Mouse (Mus musculus): ENCODE measurements around the gene Fgfr4. TPM values are rescaled to one million over a fixed set of nuclear protein-coding genes. Genes with fewer than 3 reads are reported as not detected.

The Fgfr4 gene
- total RNA-seq, 1 experiment = 1.8 TPM

- Histone ChIP-seq H3K27ac (ENCODE audit: insufficient read depth, low read depth, low read length, poor library complexity, severe bottlenecking) (no peak overlapping the region), H3K4me3 (ENCODE audit: insufficient read depth in 1 of 2, low read depth in 1 of 2, low read length in 2 of 2, poor library complexity in 1 of 2, severe bottlenecking in 1 of 2) (peak overlapping the region; percentile 1 to 9; a peak in 1 of 4 replicates), H3K9ac (ENCODE audit: insufficient read depth, low read depth, low read length, poor library complexity, severe bottlenecking) (peak overlapping the region; percentile 13; the same call in 1 of the 2 replicates), H3K4me1 (ENCODE audit: control insufficient read depth in 2 of 2, insufficient read depth in 2 of 2, low read length in 2 of 2, poor library complexity in 1 of 2) (peaks cover 0 to 22% of the 10 kb centered on the region in 2 experiments; a peak in 1 of 4 replicates), H3K9me3 (ENCODE audit: control insufficient read depth, insufficient read depth, low read depth, low read length) (no peaks in the 10 kb centered on the region), H3K36me3 (ENCODE audit: control insufficient read depth, insufficient read depth, low read length, poor library complexity, severe bottlenecking) (no peaks in the 10 kb centered on the region)
- in situ Hi-C loops (cut with MboI; ENCODE audit: low sequenced_read_pairs in 2 of 2, unreplicated experiment in 2 of 2) = no loop called here
- no peak for DNase-seq (ENCODE audit: low read depth, low spot score)
- TF ChIP-seq MAFK (IDR thresholded peaks at IDR 0.05; ENCODE audit: insufficient read depth, low read depth, low read length) (no peak), ZNF384 (IDR thresholded peaks at IDR 0.05; ENCODE audit: low read depth, low read length) (no peak), HCFC1 (IDR thresholded peaks at IDR 0.05; ENCODE audit: borderline replicate concordance, insufficient read depth, low read length) (no peak), CHD2 (IDR thresholded peaks at IDR 0.05; ENCODE audit: low read depth, low read length) (no peak), ZC3H11A (IDR thresholded peaks at IDR 0.05; ENCODE audit: borderline replicate concordance, low read depth, low read length) (no peak)
These were observed 13.4 kb downstream of the Fgfr4 start for GRCm38 (mm10) chr13:55165831-55166339.

GRCm38 (mm10) chr13:55166806-55167725, 14.6 kb downstream of the Fgfr4 start:
- TF ChIP-seq ZC3H11A (IDR thresholded peaks at IDR 0.05; ENCODE audit: borderline replicate concordance, low read depth, low read length) (no peak), HCFC1 (IDR thresholded peaks at IDR 0.05; ENCODE audit: borderline replicate concordance, insufficient read depth, low read length) (no peak), ZNF384 (IDR thresholded peaks at IDR 0.05; ENCODE audit: low read depth, low read length) (no peak), MAFK (IDR thresholded peaks at IDR 0.05; ENCODE audit: insufficient read depth, low read depth, low read length) (no peak), CHD2 (IDR thresholded peaks at IDR 0.05; ENCODE audit: low read depth, low read length) (no peak)
- no peaks in the 10 kb centered on the region for H3K36me3 ChIP-seq (ENCODE audit: control insufficient read depth, insufficient read depth, low read length, poor library complexity, severe bottlenecking)
- peaks cover 0 to 15% of the 10 kb centered on the region in 2 experiments; a peak in 1 of 4 replicates for H3K4me1 ChIP-seq (ENCODE audit: control insufficient read depth in 2 of 2, insufficient read depth in 2 of 2, low read length in 2 of 2, poor library complexity in 1 of 2)
- peak; percentile 70 for DNase-seq (ENCODE audit: low read depth, low spot score)
- peak overlapping the region; percentile 40; the same call in 1 of the 2 replicates for H3K27ac ChIP-seq (ENCODE audit: insufficient read depth, low read depth, low read length, poor library complexity, severe bottlenecking)
- H3K9ac ChIP-seq (ENCODE audit: insufficient read depth, low read depth, low read length, poor library complexity, severe bottlenecking) = peak overlapping the region; percentile 60
- H3K9me3 ChIP-seq (ENCODE audit: control insufficient read depth, insufficient read depth, low read depth, low read length) = no peaks in the 10 kb centered on the region
- in situ Hi-C loops (cut with MboI; ENCODE audit: low sequenced_read_pairs in 2 of 2, unreplicated experiment in 2 of 2) = no loop called here
- peak overlapping the region; percentile 43 to 50; a peak in 3 of 4 replicates for H3K4me3 ChIP-seq (ENCODE audit: insufficient read depth in 1 of 2, low read depth in 1 of 2, low read length in 2 of 2, poor library complexity in 1 of 2, severe bottlenecking in 1 of 2)

- Histone ChIP-seq H3K9ac (ENCODE audit: insufficient read depth, low read depth, low read length, poor library complexity, severe bottlenecking) (no peak overlapping the region; the same call in 1 of the 2 replicates), H3K9me3 (ENCODE audit: control insufficient read depth, insufficient read depth, low read depth, low read length) (no peaks in the 10 kb centered on the region)
These were observed 15.4 kb downstream of the Fgfr4 start for GRCm38 (mm10) chr13:55167798-55168197.

GRCm38 (mm10) chr13:55168255-55168654, 15.8 kb downstream of the Fgfr4 start:
- in situ Hi-C loops (cut with MboI; ENCODE audit: low sequenced_read_pairs in 2 of 2, unreplicated experiment in 2 of 2) = no loop called here
- Histone ChIP-seq H3K9me3 (ENCODE audit: control insufficient read depth, insufficient read depth, low read depth, low read length) (no peaks in the 10 kb centered on the region), H3K4me1 (ENCODE audit: control insufficient read depth in 2 of 2, insufficient read depth in 2 of 2, low read length in 2 of 2, poor library complexity in 1 of 2) (peaks cover 2 to 15% of the 10 kb centered on the region in 2 experiments; a peak in 2 of 4 replicates), H3K9ac (ENCODE audit: insufficient read depth, low read depth, low read length, poor library complexity, severe bottlenecking) (no peak overlapping the region), H3K36me3 (ENCODE audit: control insufficient read depth, insufficient read depth, low read length, poor library complexity, severe bottlenecking) (no peaks in the 10 kb centered on the region), H3K27ac (ENCODE audit: insufficient read depth, low read depth, low read length, poor library complexity, severe bottlenecking) (no peak overlapping the region), H3K4me3 (ENCODE audit: insufficient read depth in 1 of 2, low read depth in 1 of 2, low read length in 2 of 2, poor library complexity in 1 of 2, severe bottlenecking in 1 of 2) (no peak overlapping the region)
- TF ChIP-seq ZNF384 (IDR thresholded peaks at IDR 0.05; ENCODE audit: low read depth, low read length) (no peak), ZC3H11A (IDR thresholded peaks at IDR 0.05; ENCODE audit: borderline replicate concordance, low read depth, low read length) (no peak), HCFC1 (IDR thresholded peaks at IDR 0.05; ENCODE audit: borderline replicate concordance, insufficient read depth, low read length) (no peak), CHD2 (IDR thresholded peaks at IDR 0.05; ENCODE audit: low read depth, low read length) (no peak), MAFK (IDR thresholded peaks at IDR 0.05; ENCODE audit: insufficient read depth, low read depth, low read length) (no peak)
- no peak for DNase-seq (ENCODE audit: low read depth, low spot score)

More at GRCm38 (mm10) chr13:55167798-55168197, 15.4 kb downstream of the Fgfr4 start:
- no peak for DNase-seq (ENCODE audit: low read depth, low spot score)
- Histone ChIP-seq H3K4me1 (ENCODE audit: control insufficient read depth in 2 of 2, insufficient read depth in 2 of 2, low read length in 2 of 2, poor library complexity in 1 of 2) (peaks cover 2 to 15% of the 10 kb centered on the region in 2 experiments; a peak in 2 of 4 replicates), H3K27ac (ENCODE audit: insufficient read depth, low read depth, low read length, poor library complexity, severe bottlenecking) (no peak overlapping the region), H3K4me3 (ENCODE audit: insufficient read depth in 1 of 2, low read depth in 1 of 2, low read length in 2 of 2, poor library complexity in 1 of 2, severe bottlenecking in 1 of 2) (peak overlapping the region in 1 of 2 experiments; percentile 43; a peak in 1 of 4 replicates), H3K36me3 (ENCODE audit: control insufficient read depth, insufficient read depth, low read length, poor library complexity, severe bottlenecking) (no peaks in the 10 kb centered on the region)
- TF ChIP-seq CHD2 (IDR thresholded peaks at IDR 0.05; ENCODE audit: low read depth, low read length) = no peak
- no peak for TF ChIP-seq ZC3H11A (IDR thresholded peaks at IDR 0.05; ENCODE audit: borderline replicate concordance, low read depth, low read length)
- TF ChIP-seq ZNF384 (IDR thresholded peaks at IDR 0.05; ENCODE audit: low read depth, low read length) = no peak
- no peak for TF ChIP-seq MAFK (IDR thresholded peaks at IDR 0.05; ENCODE audit: insufficient read depth, low read depth, low read length)
- TF ChIP-seq HCFC1 (IDR thresholded peaks at IDR 0.05; ENCODE audit: borderline replicate concordance, insufficient read depth, low read length) = no peak
- in situ Hi-C loops (cut with MboI; ENCODE audit: low sequenced_read_pairs in 2 of 2, unreplicated experiment in 2 of 2) = no loop called here

All from ES-E14 (cell line).